Mouse (Mus musculus): ENCODE data around the gene Ccdc125.
"Not testable (repeated sequence)": the region's sequence is repeated elsewhere in the genome, so short reads cannot be mapped to it uniquely, and the experiment has no call there.

Gene Ccdc125

DNA sequence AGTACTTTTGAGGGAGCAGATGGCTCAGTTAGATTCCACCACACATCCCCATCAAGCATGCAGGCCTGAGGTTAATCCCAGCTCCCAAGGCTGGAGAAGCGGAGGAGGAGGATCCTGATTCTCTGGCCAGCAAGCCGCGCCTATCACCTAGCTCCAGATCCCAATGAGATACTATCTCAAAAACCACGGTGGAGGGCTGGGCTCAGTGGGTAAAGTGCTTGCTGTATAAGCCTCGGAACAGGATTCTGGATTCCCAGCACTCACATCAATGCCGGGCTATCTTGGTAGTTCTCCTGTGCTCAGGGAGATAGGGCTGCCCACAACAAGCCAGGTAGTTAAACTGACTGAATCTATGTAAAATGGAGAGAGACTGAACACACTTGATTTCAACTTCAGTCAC is 46.0 kb downstream of the Ccdc125 start:
- in situ Hi-C loops (cut with MboI, MseI), result no loop called here

DNA sequence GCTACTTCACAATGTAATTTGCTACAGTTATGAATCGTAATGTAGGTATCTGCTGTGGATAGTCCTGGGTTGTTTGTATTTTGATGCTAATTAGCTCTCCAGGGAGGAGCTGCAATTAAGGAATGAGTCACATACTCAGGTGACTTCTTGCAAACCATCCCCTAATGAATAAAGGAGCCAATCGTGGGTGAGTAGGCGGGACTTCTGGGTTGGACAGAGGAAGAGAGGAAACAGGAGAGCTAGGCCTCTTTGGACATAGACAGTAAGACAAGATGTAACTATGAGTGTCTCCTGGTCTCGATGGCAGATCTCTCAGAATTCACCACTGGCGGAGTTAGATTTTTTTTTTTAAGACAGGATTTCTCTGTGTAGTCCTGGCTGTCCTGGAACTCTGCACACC is 52.1 kb downstream of the Ccdc125 start:
- in situ Hi-C loops (cut with MboI, MseI), result no loop called here

DNA sequence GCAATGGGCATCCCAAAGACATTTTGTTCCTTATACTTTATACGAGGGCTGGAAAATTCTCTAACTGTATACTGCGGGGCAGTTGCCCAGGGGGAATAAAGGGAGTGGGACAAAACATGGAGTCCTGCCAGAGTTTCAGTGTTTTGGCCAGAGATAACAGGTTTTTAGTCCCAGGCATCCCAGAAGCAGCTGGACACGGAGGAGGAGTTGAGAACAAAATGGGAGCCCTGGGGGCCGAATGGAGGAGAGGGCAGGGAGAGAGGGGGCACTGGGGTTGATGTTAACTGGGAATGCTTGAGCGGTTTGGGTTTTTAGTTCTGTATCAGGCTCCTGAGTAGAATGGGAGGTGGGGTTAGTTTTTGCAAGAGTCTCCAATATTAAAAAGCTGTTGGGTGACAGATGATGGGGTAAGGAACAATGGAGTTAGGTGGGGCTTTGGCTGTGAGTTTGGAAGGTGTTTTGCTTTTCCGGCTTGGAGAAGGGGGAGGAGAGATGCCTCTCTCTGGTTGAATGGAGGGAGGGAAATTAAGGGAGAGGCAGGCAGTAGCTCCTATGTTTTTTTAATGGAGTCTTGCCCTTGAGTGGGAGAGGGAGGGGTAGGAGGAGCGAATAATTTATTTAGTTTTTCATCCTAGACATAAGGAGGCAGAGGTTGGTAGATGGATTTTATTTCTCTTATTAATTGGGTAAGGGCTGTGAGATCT is 54.7 kb downstream of the Ccdc125 start:
- in situ Hi-C loops (cut with MboI, MseI), result no loop called here

DNA sequence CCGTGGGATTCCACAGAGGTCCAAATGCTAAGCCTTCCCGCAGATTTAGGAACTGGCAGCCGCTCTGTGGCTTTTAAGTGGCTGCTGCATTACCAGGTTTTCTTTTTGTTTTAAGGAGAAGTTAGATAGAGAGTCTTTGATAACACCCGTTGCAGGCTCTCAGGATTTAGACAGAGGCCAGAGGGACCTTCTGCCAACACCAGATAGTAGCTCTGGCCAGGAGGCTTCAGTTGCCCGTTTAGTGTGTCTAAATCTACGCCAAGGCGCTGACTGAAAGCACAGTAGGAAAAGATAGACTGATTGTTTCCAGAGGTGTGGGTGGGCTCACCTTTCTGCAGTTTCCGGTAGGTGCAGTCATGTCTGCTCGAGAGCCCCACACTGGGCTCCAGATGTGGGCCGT is 55.7 kb downstream of the Ccdc125 start:
- in situ Hi-C loops (cut with MboI, MseI), result no loop called here

DNA sequence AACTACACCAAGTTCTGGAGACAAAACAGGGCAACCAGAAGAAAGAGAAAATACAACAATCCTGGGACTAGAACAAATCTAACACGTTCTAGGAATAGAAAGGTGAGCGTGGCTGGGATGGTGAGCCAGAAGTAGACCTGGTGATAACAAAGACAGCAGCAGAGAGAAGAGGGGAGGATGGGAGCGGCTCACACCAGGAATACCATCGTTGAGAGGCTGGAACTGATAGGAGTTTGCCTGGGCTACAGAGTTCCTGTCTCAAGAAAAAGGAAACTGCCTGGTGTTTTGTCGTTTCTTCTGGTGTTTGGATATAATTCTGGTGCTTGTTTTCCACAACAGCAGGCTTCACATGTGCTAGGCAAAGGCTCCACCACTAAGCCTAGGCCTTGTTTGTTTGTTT is 58.6 kb downstream of the Ccdc125 start:
- in situ Hi-C loops (cut with MboI, MseI), result no loop called here

DNA sequence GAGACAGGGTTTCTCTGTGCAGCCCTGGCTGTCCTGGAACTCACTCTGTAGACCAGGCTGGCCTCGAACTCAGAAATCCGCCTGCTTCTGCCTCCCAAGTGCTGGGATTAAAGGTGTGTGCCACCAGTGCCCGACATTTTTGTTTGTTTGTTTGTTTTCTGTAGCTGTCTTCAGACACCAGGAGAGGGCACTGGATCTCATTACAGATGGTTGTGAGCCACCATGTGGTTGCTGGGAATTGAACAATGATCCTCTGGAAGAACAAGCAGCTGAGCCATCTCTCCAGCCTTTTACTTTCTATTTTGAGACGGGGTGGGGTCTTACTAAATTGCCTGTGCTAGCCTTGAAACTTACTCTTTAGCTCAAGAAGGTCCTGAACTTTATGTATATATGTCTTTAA is 59.0 kb downstream of the Ccdc125 start:
- in situ Hi-C loops (cut with MboI, MseI), result not testable (repeated sequence)

DNA sequence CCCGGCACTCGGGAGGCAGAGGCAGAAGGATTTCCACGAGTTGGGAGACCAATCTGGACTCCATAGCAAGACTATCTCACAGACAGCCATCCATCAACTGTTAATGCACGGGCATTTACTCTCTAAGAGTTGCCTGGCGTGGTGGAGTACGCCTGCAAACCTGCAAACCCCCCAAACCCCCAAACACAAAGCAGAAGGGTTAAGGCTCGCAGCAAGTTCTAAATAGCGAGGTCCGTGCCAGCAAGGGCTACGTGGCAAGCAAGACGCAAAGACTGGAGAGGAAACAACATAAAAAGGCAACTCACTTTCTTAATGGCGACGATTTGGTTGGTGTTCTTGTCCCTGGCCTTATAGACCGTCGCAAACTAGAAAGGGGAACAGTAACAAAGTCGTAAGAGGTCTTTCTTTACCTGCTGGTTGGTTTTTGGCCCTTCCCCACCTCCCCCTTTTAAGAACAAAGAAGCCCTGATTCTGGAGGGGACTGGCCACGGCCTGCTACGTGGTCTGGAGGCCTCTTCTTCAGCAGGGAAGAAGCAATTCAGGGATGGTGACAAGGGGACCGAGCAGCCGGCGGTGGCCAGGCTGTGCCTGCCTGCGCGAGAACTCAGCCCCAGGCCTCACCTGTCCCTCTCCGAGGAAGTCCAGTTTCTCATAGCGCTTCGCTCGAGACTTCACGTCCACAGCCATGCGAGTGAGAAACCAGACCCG is 60.8 kb downstream of the Ccdc125 start:
- in situ Hi-C loops (cut with MboI, MseI), result no loop called here

DNA sequence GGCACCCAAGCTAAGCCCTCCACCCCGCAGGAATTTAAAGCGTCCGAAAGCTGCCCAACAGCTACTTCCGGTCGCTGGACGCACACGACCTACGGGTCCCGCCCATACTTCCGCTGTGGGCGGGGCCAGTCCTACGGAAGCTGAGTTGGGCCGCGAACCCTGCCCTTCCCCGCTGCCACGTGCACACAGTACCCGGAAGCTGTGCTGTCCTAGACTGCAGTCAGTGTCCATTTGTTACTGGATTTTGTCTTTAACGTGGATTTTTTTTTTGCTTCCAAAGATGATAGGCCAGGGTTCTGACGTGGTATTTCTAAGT is 61.3 kb downstream of the Ccdc125 start, which contains the start of gene Cdk7:
Gene Cdk7, minus strand, starts transcription at position 79 of the 316 bp plus-strand sequence.
- in situ Hi-C loops (cut with MboI, MseI), result no loop called here

DNA sequence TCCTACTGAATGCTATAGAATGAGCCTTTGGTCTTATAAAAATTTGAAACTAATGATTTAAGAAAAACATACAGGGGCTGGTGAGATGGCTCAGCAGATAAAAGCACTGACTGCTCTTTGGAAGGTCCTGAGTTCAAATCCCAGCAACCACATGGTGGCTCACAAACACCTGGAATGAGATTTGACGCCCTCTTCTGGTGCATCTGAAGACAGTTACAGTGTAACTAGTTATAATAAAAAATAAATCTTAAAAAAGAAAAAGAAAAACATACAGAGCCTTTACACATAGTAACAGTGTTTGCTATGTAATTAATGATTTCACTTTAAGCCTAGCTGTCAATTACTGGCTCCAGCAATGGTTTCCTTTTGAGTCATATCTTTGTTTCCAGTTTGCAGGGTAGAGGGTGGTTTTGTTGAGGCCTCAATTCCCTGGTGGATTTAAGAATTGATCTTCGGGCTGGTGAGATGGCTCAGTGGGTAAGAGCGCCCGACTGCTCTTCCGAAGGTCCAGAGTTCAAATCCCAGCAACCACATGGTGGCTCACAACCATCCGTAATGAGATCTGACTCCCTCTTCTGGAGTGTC is 62.0 kb downstream of the Ccdc125 start:
- in situ Hi-C loops (cut with MboI, MseI), result not testable (repeated sequence)

DNA sequence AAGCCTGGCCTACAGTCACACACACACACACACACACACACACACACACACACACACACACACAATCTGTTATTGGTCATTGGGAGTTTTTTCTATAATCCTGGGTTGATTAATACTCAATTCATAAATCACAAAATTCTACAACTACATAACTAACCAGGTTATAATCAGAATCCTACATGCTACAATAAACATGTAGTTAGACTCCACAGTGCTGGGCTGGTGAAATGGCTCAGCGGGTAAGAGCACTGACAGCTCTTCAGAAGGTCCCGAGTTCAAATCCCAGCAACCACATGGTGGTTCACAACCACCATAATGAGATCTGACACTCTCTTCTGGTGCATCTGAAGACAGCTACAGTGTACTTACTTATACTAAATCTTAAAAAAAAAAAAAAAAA is 63.2 kb downstream of the Ccdc125 start:
- in situ Hi-C loops (cut with MboI, MseI), result no loop called here

DNA sequence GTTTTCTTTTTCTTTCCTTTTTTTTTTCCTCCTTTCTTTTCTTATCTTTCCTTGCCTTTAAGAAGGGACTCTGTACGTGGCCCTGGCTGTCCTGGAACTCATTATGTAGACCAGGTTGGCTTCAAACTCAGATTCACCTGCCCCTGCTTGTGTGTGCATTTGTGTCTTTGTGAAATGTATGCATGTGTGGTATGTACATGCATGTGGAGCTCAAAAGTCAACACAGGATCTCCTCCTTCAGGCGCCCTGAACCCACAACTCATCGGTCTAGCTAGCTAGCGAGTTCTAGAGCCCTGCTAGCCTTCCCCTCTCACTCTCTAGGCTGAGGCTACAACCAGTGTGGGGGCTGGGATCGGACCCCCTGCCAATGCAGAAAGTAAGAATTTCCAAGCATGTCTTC is 73.3 kb downstream of the Ccdc125 start:
- in situ Hi-C loops (cut with MboI, MseI), result loop anchor here (10.0 kb wide), 1 partner anchor 1552 kb away; no protein-coding TSS in a partner anchor

DNA sequence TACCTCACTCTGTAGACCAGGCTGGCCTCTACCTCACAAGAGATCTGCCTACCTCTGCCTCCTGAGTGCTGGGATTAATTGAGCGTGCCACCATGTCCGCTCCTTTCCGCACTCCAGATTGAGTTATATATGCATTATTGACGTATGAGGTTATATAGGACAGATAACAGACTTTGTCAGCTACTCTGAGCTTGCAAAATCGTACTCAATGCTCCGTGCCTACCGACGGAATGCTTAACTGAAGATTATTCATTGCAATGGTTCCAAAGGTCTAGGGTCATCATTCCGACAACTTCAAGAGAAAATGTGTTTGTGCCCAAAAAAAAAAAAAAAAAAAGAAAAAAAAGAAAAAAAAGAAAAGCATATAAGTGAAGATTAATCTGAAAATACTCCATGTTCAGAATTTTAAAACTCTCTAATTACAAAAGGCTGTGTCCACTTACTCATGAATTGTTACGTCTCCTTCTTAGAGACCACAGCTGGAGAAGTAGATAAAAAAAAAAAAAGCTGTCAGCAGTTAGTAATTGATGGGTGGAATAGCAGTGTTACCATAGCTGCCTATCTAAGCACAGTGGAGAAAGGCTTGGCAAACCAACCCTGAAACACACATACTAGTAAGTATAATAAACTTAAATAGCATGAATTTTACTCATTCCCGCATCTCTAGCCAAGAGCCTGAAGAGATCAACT is 74.0 kb downstream of the Ccdc125 start:
- in situ Hi-C loops (cut with MboI, MseI), result loop anchor here (10.0 kb wide), 1 partner anchor 1551 kb away; no protein-coding TSS in a partner anchor

DNA sequence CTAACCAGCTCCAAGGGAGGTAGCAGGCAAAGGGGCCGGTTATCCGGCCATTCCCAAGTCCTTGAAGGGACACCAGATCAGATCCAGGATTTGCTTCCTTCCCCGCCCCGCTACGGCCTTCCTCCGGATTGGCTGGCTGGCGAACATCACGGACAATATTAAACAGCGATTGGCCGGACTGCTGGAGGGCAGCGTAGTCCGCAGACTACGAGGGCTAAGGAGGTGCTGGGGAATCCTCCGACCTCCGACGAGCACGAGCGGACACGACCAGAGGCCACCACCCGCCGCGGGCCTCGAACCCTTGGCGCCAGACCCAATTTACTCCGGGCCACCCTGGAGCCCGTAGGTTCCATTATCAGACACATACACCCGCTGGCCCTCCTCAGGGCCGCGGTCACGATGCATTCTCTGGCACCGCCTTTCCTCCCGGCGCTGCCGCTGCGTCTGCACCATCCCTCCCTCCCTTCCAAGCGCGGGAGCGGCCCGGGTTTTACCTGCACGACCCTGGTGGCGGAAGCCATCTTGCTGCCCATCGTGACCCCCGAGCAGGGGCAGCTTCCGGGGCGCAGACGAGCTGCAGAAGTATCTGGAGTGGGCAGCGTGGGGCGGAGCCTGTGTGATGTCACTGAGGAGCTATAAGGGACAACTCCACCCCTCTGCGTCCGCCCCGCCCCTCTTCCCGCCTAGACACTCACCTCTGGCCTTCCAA is 74.7 kb downstream of the Ccdc125 start, which contains the start of gene Mrps36:
Gene Mrps36, minus strand, starts transcription at position 624 of the 709 bp plus-strand sequence.
- in situ Hi-C loops (cut with MboI, MseI), result loop anchor here (10.0 kb wide), 1 partner anchor 1551 kb away; no protein-coding TSS in a partner anchor

DNA sequence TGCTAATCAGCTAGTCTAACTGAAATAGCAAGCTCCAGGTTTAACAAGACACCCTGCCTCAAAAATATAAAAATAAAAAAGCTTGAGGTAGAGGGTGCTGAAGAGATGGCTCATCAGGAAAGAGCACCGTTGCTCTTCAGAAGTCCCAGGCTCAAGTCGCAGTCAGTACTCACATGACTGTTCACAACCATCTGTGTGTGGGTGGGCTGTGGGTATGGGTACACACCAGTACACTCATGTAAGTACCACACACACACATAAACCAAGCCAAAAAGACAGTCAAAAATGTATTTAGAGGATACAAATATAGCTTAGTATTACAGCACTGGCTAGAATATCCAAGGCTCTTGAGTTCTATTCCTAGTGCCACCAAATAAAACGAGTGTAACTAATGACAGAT is 76.6 kb downstream of the Ccdc125 start:
- in situ Hi-C loops (cut with MboI, MseI), result loop anchor here (10.0 kb wide), 1 partner anchor 1549 kb away; no protein-coding TSS in a partner anchor

Measured in regulatory T cell (primary cell).